Mouse (Mus musculus) neural tube, embryonic 15.5 days (tissue): Measurements from ENCODE around the gene Cdpf1. TPM values are rescaled to one million over a fixed set of nuclear protein-coding genes. Genes with fewer than 3 reads are reported as not detected.

Experiments used
- polyA plus RNA-seq: library from polyadenylated mRNA; unstranded; fragments of >200 nt; fragmentation: Nextera tagmentation; extraction: Ambion mirVana; gene quantifications from 2 replicates; pipeline ENCODE4 v1.2.1, GENCODE M21; 2015

The Cdpf1 gene
- polyA plus RNA-seq, 1 experiment from 2014 or later, result 22.3 TPM

Other genes with a start within 250 kb of the Cdpf1 start
- gene Wnt7b, start 229.2 kb downstream of the Cdpf1 start, polyA plus RNA-seq, result 16.6 and 20.2 TPM in 2 replicates
- 1.5 and 2.0 TPM in 2 replicates for gene Ppara, start 76.7 kb downstream of the Cdpf1 start, polyA plus RNA-seq
- gene Pkdrej, start 10.0 kb upstream of the Cdpf1 start, polyA plus RNA-seq, result 0.06 and 0.17 TPM in 2 replicates
- 3.8 and 6.5 TPM in 2 replicates for gene Ttc38, start 20.6 kb upstream of the Cdpf1 start, polyA plus RNA-seq
- gene Gtse1, start 48.0 kb upstream of the Cdpf1 start, polyA plus RNA-seq, result 3.5 and 8.4 TPM in 2 replicates
- 50.9 and 51.9 TPM in 2 replicates for gene Trmu, start 67.6 kb upstream of the Cdpf1 start, polyA plus RNA-seq
- gene Celsr1, start 222.1 kb upstream of the Cdpf1 start, polyA plus RNA-seq, result 0.88 and 1.4 TPM in 2 replicates
- gene Gramd4, start 246.0 kb upstream of the Cdpf1 start, polyA plus RNA-seq, result 25.4 and 25.8 TPM in 2 replicates